Mouse (Mus musculus) stomach, embryonic 15.5 days (tissue): Measurements from ENCODE around the gene Ipo7. TPM values are rescaled to one million over a fixed set of nuclear protein-coding genes. Genes with fewer than 3 reads are reported as not detected.
"Not testable (repeated sequence)": the region's sequence is repeated elsewhere in the genome, so short reads cannot be mapped to it uniquely, and the experiment has no call there.

ENCODE experiments used
- ATAC-seq: fragments of 200-750 bp; cut with Nextera tagmentation; 2 replicates; pipeline ENCODE4 v1.8.0; 2017; ENCODE audit warnings: low read depth, moderate number of reproducible peaks, moderate TSS enrichment; ENCODE audit not compliant: insufficient read depth, low FRiP score
- H3K27ac ChIP-seq: fragments of 300-500 bp; sonication (generic); 2 replicates; pipeline ENCODE4 v1.5.1; 2015; ENCODE audit warnings: mild to moderate bottlenecking, inconsistent platforms
- H3K27me3 ChIP-seq: fragments of 300-500 bp; sonication (generic); replicated peaks from 2 replicates; pipeline ENCODE4 v1.6.1; 2015; ENCODE audit warnings: inconsistent platforms
- H3K36me3 ChIP-seq: fragments of 300-500 bp; sonication (generic); 2 replicates; pipeline ENCODE4 v1.6.1; 2015; ENCODE audit warnings: inconsistent platforms
- H3K4me1 ChIP-seq: fragments of 300-500 bp; sonication (generic); 2 replicates; pipeline ENCODE4 v1.6.1; 2015; ENCODE audit warnings: inconsistent platforms
- H3K4me2 ChIP-seq: fragments of 300-500 bp; sonication (generic); 2 replicates; pipeline ENCODE4 v1.6.1; 2015; ENCODE audit warnings: mild to moderate bottlenecking, inconsistent platforms
- H3K4me3 ChIP-seq: fragments of 300-500 bp; sonication (generic); replicated peaks from 2 replicates; pipeline ENCODE4 v1.5.1; 2015; ENCODE audit warnings: inconsistent platforms
- H3K9ac ChIP-seq: fragments of 300-500 bp; sonication (generic); 2 replicates; pipeline ENCODE4 v1.6.1; 2015; ENCODE audit warnings: inconsistent platforms
- H3K9me3 ChIP-seq: fragments of 300-500 bp; sonication (generic); 2 replicates; pipeline ENCODE4 v1.6.1; 2016; ENCODE audit warnings: inconsistent platforms
- WGBS: fragments of 180-500 bp; shearing (Covaris S2); methylation state at CpG from one replicate; pipeline ENCODE4 v1.1.7; 2015; 5-methylcytosine and 5-hydroxymethylcytosine counted together
- polyA plus RNA-seq: library from polyadenylated mRNA; unstranded; fragments of >200 nt; fragmentation: Nextera tagmentation; extraction: Ambion mirVana; gene quantifications from 2 replicates; pipeline ENCODE4 v1.2.1, GENCODE M21; 2015

Gene Ipo7
- polyA plus RNA-seq, result 40.2 and 48.2 TPM in 2 replicates

DNA sequence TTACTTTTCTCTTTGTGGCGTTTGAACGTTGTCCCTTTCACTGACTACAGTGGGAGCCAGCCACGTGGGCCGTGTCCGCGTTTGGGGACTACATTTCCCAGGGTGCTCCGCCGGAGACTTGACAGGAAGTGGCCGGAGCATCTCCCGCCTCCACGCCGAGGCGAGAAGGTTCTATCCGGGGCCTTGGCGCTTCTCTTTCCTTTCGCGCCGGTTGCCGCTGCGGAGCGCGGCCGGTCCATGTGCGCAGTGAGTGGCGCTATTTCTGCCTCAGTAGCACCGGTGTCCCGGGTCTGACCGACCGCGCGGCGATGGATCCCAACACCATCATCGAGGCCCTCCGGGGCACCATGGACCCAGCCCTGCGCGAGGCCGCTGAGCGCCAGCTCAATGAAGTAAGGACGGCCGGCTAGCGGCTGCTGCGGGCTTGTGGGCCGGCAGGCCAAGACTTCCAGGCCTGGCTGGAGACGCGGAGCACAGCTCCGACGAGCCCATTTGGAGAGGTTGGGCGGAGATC, at the start of gene Ipo7:
Ipo7 (plus strand) TSS at position 158 of the 514 bp plus-strand sequence.
- peak; percentile 97 for ATAC-seq
- peak within 1 kb of the TSS; percentile 94 for H3K27ac ChIP-seq
- WGBS, result under 1% methylated on average over 48 of the region's 48 CpGs

DNA sequence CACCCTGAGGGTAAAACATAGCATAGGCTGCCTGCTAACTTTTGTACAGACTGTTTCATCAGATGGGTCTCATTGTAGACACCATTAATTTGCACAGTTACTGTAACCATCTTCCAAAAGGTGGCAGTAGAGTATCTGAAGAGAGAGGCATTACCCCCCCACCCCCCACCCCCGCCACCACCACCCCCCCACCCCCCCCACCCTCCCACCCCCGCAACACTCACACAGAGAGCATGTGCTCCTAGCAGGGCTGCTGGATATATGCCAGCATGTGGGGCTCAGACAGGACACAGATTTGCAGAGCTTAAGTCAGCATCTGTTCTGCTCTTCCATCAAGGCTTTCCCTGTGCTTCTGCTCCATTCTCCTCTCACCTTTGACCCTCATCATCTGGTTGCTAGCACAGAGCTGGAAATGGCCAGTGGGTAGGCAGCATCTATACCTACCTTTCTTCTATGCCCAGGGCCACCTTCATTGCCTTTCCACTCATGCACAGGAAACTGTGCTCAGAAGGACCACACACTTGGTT, 49.1 kb upstream of the Ipo7 start:
- Histone ChIP-seq H3K4me1 (0 out of 2 replicates have a peak, but pooled peaks cover 5% of the 10 kb centered on the region), H3K27me3 (no peaks in the 10 kb centered on the region), H3K27ac (peak overlapping the region; percentile 57), H3K9ac (no peak overlapping the region), H3K4me2 (no peak overlapping the region), H3K9me3 (no peaks in the 10 kb centered on the region), H3K36me3 (peaks cover 5% of the 10 kb centered on the region; the same call in 1 of the 2 replicates), H3K4me3 (no peak overlapping the region)
- ATAC-seq, result peak; percentile 73
- 0% methylated on average over 1 of the region's 2 CpGs for WGBS

More for the DNA sequence above, at the start of gene Ipo7:
- H3K9ac ChIP-seq, result peak within 1 kb of the TSS; percentile 97
- peak within 1 kb of the TSS; percentile 86 for H3K4me3 ChIP-seq
- H3K27me3 ChIP-seq, result no peaks in the 10 kb centered on the region
- no peaks in the 10 kb centered on the region for H3K36me3 ChIP-seq
- H3K4me1 ChIP-seq, result no peaks in the 10 kb centered on the region; the same call in 1 of the 2 replicates
- no peaks in the 10 kb centered on the region for H3K9me3 ChIP-seq
- peak within 1 kb of the TSS; percentile 71 for H3K4me2 ChIP-seq

DNA sequence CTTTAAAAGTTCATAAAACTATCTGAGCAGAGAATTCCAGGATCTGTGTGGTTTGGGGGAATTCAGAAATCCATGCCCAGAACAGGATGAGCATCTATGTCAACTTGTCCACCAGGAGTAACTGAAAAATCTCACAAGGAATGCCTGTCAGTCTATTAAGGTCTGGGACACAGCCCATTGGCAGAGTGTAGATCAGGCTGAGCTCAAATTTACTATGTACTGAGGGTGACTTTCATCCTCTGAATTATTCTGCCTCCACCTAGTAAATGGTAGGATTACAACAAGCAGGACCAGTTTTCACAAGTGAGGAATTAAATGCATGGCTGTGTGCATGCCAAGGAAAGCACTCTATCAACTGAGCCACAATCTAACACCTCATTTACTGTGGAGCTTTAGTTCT, 48.5 kb upstream of the Ipo7 start:
- peak overlapping the region; percentile 57; the same call in 1 of the 2 replicates for H3K27ac ChIP-seq
- ATAC-seq, result no peak
- no peaks in the 10 kb centered on the region for H3K9me3 ChIP-seq
- no peak overlapping the region for H3K9ac ChIP-seq
- peaks cover 5% of the 10 kb centered on the region; the same call in 1 of the 2 replicates for H3K36me3 ChIP-seq
- H3K4me1 ChIP-seq, result 0 out of 2 replicates have a peak, but pooled peaks cover 5% of the 10 kb centered on the region
- no peak overlapping the region for H3K4me2 ChIP-seq
- H3K27me3 ChIP-seq, result no peaks in the 10 kb centered on the region
- no peak overlapping the region for H3K4me3 ChIP-seq

DNA sequence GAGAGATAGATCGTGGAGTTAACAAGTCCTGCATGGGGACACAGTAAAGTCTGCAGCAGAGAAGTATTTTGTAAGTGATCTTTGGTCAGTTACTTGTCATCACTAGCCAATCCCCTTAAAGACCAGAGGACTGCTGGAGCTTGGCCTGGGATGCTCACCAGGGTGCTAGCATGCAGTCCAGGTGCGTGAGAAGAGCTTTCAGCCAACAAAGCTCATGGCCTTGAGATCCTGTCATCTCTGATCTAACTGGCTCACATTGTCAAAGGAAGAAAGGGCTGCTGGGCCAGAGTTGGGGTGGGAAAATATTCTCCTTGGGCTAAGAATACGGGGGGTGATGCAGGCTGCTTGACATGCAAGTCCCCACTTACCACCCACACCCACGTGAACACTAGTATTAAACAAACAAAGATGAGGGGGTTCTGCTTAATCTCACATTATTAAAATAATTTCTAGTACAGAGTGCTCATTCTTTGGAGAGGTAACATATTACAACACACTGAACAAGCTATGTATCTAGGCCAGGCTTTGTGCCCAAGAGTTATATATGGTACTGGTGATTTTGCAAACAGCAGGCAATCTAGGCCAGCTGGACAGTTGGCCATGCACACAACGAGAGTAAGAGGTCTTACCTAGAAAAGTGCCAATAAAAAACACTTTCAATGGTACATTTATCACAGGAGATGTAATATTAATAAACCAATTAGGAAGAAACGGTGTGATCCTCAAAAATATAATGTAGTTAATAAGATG, 41.9 kb upstream of the Ipo7 start:
- Histone ChIP-seq H3K27ac (no peak overlapping the region), H3K4me2 (no peak overlapping the region), H3K9me3 (no peaks in the 10 kb centered on the region), H3K36me3 (peaks cover 35% of the 10 kb centered on the region), H3K27me3 (no peaks in the 10 kb centered on the region), H3K9ac (no peak overlapping the region), H3K4me1 (no peaks in the 10 kb centered on the region), H3K4me3 (no peak overlapping the region)
- WGBS, result 88% methylated on average over 6 of the region's 6 CpGs
- ATAC-seq, result no peak

DNA sequence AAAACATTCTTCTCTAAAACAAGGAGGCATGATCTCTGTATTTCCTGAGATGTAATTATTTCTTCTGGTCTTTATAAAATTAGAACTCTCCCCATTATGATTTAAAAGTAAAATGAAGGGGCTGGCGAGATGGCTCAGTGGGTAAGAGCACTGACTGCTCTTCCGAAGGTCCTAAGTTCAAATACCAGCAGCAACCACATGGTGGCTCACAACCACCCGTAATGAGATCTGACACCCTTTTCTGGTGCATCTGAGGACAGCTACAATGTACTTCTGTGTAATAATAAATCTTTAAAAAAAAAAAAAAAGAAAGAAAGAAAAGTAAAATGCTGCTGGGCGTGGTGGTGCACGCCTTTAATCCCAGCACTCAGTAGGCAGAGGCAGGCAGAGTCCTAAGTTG, 40.9 kb upstream of the Ipo7 start:
- H3K4me3 ChIP-seq, H3K27me3 ChIP-seq, H3K9me3 ChIP-seq, ATAC-seq, H3K9ac ChIP-seq, H3K4me1 ChIP-seq, H3K4me2 ChIP-seq, H3K27ac ChIP-seq: not testable (repeated sequence)
- 66% methylated on average over 5 of the region's 5 CpGs for WGBS
- H3K36me3 ChIP-seq, result peaks cover 41% of the 10 kb centered on the region

DNA sequence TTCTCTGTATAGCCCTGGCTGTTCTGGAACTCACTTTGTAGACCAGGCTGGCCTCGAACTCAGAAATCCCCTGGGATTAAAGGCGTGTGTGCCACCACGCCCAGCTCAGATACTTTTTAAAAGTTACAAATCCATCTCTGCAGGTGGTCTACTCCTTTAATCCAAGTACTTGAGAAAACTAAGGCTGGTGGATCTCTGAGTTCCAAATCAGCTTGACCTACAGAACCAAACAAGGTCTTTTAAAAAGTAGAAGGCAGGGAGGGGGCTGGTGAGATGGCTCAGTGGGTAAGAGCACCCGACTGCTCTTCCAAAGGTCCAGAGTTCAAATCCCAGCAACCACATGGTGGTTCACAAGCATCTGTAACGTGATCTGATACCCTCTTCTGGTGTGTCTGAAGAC, 33.5 kb upstream of the Ipo7 start:
- not testable (repeated sequence) for H3K36me3 ChIP-seq, H3K27ac ChIP-seq, H3K4me2 ChIP-seq, H3K9me3 ChIP-seq, H3K9ac ChIP-seq, H3K27me3 ChIP-seq, H3K4me1 ChIP-seq, H3K4me3 ChIP-seq, ATAC-seq
- WGBS, result 73% methylated on average over 5 of the region's 5 CpGs

DNA sequence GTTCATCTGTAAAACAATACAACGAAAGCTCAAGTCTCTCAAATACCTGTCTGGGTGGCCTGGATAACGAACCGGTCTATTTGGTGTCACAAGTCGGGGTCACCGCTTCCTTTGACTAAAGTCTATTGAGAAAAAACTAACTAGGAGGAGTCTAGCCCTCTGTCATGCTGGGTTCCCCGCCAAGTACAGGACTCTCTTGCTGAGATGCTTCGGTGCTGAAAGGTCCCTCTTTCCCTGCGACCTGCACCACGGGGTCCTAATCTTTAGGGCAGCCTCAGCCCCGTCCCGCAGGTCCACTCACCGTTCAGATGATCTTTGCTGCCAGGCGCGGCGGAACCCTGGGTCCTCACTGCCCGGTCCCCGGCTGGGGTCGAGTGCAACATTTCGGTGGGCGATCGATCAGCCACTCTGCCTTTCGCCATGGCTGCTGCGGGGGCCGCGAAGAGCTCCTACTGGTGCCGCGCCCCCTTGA, 32.4 kb upstream of the Ipo7 start:
- Histone ChIP-seq H3K9ac (peak overlapping the region; percentile 49), H3K4me1 (no peaks in the 10 kb centered on the region; the same call in 1 of the 2 replicates), H3K27me3 (no peaks in the 10 kb centered on the region), H3K27ac (peak overlapping the region; percentile 69; the same call in 1 of the 2 replicates), H3K4me3 (peak overlapping the region; percentile 61), H3K9me3 (no peaks in the 10 kb centered on the region), H3K36me3 (0 out of 2 replicates have a peak, but pooled peaks cover 8% of the 10 kb centered on the region), H3K4me2 (peak overlapping the region; percentile 64)
- WGBS, result under 1% methylated on average over 27 of the region's 27 CpGs
- ATAC-seq, result no peak; the same call in none of the 2 replicates

DNA sequence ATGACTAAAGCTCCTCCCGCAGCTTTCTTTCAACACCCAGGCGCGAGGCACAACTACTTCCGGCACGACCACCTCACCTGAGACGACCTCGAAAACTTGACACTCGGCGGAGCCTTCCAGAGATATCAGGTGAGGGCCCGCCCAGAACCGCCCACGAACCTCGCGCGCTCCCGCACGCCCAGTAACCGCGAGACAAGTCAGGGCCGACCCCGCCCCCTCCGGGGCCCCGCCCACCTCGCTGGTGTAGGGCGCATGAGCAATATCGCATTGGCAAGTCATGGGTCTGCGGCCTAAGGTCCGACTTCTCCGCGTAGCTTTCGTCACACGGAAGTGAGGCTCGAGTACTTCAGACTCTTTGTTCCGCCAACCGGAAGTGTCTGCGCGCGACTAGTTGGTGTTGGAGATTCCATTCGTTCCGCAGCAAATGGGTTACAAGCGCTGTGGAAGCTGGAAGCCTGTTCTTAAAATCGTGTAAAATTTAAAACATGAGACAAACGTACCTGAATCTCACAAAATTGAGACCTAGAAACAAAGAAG, 31.9 kb upstream of the Ipo7 start:
- Histone ChIP-seq H3K4me1 (no peaks in the 10 kb centered on the region; the same call in 1 of the 2 replicates), H3K4me2 (peak overlapping the region; percentile 64), H3K4me3 (peak overlapping the region; percentile 61), H3K27me3 (no peaks in the 10 kb centered on the region), H3K9ac (peak overlapping the region; percentile 49; the same call in 1 of the 2 replicates), H3K36me3 (0 out of 2 replicates have a peak, but pooled peaks cover 8% of the 10 kb centered on the region), H3K27ac (peak overlapping the region; percentile 86), H3K9me3 (no peaks in the 10 kb centered on the region)
- WGBS, result under 1% methylated on average over 43 of the region's 43 CpGs
- peak; percentile 99 for ATAC-seq

DNA sequence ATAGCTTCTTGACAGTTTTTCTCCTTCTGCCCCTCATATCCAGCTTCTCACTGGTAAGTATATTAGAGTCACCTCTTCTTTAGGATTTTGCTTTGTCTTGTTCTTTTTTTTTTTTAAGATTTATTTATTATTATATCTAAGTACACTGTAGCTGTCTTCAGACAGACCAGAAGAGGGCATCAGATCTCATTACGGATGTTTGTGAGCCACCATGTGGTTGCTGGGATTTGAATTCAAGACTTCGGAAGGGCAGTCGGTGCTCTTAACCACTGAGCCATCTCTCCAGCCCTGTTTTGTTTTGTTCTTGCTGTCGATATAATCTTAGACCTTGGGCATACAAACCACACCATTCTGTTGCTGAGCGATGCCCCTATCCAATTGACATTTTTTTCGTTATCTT, 31.3 kb upstream of the Ipo7 start, which contains the start of gene Tmem41b:
Tmem41b (minus strand) TSS at position 155 of the 400 bp plus-strand sequence.
- H3K9me3 ChIP-seq, ATAC-seq, H3K36me3 ChIP-seq, H3K4me1 ChIP-seq, H3K27me3 ChIP-seq: not testable (repeated sequence)
- peak within 1 kb of the TSS; percentile 49 for H3K9ac ChIP-seq
- H3K4me3 ChIP-seq, result peak within 1 kb of the TSS; percentile 61
- WGBS, result 34% methylated on average over 6 of the region's 6 CpGs
- H3K27ac ChIP-seq, result peak within 1 kb of the TSS; percentile 86
- H3K4me2 ChIP-seq, result peak within 1 kb of the TSS; percentile 64

DNA sequence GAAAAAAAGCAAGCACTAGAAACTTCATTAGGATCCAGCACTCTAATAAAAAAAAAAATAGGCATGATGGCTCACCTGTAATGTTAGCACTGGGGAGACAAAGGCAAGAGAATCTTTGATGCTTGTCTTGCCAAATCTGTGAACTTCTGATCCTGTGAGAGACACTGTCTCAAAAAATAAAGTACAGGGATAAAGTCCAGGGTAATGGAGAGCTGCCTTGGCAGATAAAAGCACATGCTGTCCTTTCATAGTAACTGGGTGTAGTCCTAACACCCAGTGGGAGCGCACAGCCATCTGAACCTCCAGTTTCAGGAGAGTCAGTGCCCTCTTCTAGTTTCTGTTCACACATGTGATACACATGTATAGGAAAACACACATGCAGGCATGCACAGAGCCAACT, 26.8 kb upstream of the Ipo7 start:
- Histone ChIP-seq H3K4me3 (no peak overlapping the region), H3K36me3 (no peaks in the 10 kb centered on the region), H3K9ac (no peak overlapping the region), H3K4me2 (no peak overlapping the region), H3K27me3 (no peaks in the 10 kb centered on the region), H3K27ac (no peak overlapping the region), H3K9me3 (no peaks in the 10 kb centered on the region), H3K4me1 (peaks cover 8% of the 10 kb centered on the region; the same call in 1 of the 2 replicates)
- WGBS, result 87% methylated on average over 1 of the region's 1 CpGs
- ATAC-seq, result no peak

DNA sequence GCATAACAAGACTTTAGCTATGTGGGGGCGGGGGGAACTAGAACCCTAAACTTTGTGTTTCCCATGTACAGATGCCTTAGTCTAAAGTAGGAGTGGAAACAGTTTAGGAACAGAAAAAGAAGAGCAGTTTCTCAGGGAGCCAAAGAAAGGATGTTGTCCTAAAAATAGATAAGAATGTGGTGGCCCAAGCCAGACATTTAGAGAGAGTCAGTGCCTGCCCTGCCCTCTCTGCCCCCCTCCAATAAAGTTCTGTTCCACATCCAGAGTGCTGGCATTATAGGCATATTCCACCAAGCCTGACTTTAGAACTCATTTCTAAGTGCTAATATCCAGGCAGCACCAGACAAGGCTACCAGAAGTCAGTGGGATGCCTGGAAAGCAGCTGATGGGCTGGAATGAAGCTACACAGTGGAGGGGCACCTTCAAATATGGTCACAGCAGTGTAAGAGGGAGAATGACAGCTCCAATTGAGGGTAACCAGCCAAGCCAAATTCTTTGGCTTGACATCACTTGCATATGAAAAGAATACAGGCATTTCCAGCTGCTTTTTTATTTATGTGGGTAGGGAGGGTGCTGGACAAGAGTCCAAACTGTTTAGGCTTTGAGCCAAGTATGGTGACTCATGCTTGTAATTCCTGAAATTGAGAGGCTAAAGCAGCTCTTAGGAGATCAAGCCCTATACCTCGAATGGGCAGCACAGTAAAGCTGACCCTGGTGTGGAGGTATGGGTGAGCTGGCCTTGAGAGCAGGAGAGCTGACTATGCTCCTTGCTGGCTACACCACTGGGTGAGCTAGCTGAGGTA, 24.7 kb upstream of the Ipo7 start:
- H3K4me3 ChIP-seq, result no peak overlapping the region
- peak; percentile 68 for ATAC-seq
- peak overlapping the region; percentile 32; the same call in 1 of the 2 replicates for H3K27ac ChIP-seq
- no peaks in the 10 kb centered on the region for H3K9me3 ChIP-seq
- H3K27me3 ChIP-seq, result no peaks in the 10 kb centered on the region
- H3K4me1 ChIP-seq, result peaks cover 8% of the 10 kb centered on the region; the same call in 1 of the 2 replicates
- 46% methylated on average over 2 of the region's 2 CpGs for WGBS
- no peaks in the 10 kb centered on the region for H3K36me3 ChIP-seq
- no peak overlapping the region for H3K9ac ChIP-seq
- no peak overlapping the region for H3K4me2 ChIP-seq
